Mouse (Mus musculus) midbrain, postnatal 0 days (tissue): ENCODE data around the gene Mon2. TPM values are rescaled to one million over a fixed set of nuclear protein-coding genes. Genes with fewer than 3 reads are reported as not detected.

Experiments used
- ATAC-seq: fragments of 200-750 bp; cut with Nextera tagmentation; 2 replicates; pipeline ENCODE4 v1.8.0; 2017; ENCODE audit warnings: moderate number of reproducible peaks, mild to moderate bottlenecking, moderate TSS enrichment, moderate library complexity; ENCODE audit not compliant: low FRiP score
- DNase-seq: peaks from one replicate; pipeline ENCODE4 v3.0.0-alpha.2; 2015; ENCODE audit warnings: low spot score
- H3K27ac ChIP-seq: fragments of 300-500 bp; sonication (generic); 2 replicates; pipeline ENCODE4 v1.5.1; 2014; ENCODE audit warnings: low read depth, mild to moderate bottlenecking, low read length, mixed read lengths
- H3K27me3 ChIP-seq: fragments of 300-500 bp; sonication (generic); 2 replicates; pipeline ENCODE4 v1.6.1; 2014; ENCODE audit warnings: low read length, control low read depth, mixed read lengths; ENCODE audit not compliant: insufficient read depth
- H3K36me3 ChIP-seq: fragments of 300-500 bp; sonication (generic); 2 replicates; pipeline ENCODE4 v1.6.1; 2014; ENCODE audit warnings: low read length, control low read depth, mixed read lengths; ENCODE audit not compliant: insufficient read depth
- H3K4me1 ChIP-seq: fragments of 300-500 bp; sonication (generic); 2 replicates; pipeline ENCODE4 v1.6.1; 2014; ENCODE audit warnings: mild to moderate bottlenecking, control low read depth, antibody characterized with exemption, low read length, mixed read lengths; ENCODE audit not compliant: insufficient read depth
- H3K4me2 ChIP-seq: fragments of 300-500 bp; sonication (generic); 2 replicates; pipeline ENCODE4 v1.6.1; 2014; ENCODE audit warnings: low read depth, mild to moderate bottlenecking, low read length, mixed read lengths; ENCODE audit not compliant: poor library complexity, severe bottlenecking
- H3K4me3 ChIP-seq: fragments of 300-500 bp; sonication (generic); 2 replicates; pipeline ENCODE4 v1.5.1; 2014; ENCODE audit warnings: low read depth, mild to moderate bottlenecking, low read length, moderate library complexity
- H3K9ac ChIP-seq: fragments of 300-500 bp; sonication (generic); replicated peaks from 2 replicates; pipeline ENCODE4 v1.6.1; 2014; ENCODE audit warnings: mild to moderate bottlenecking, low read length, moderate library complexity, mixed read lengths; ENCODE audit not compliant: poor library complexity, severe bottlenecking
- H3K9me3 ChIP-seq: fragments of 300-500 bp; sonication (generic); 2 replicates; pipeline ENCODE4 v1.6.1; 2016; ENCODE audit warnings: low read length, control low read depth
- CTCF ChIP-seq: IDR thresholded peaks from 2 replicates; pipeline ENCODE4 v1.5.1; 2016; ENCODE audit warnings: antibody characterized with exemption, mild to moderate bottlenecking
- WGBS: fragments of 180-500 bp; shearing (Covaris S2); extraction: QIAGEN DNeasy Blood & Tissue Kit; methylation state at CpG from one replicate; pipeline ENCODE4 v1.1.7; 2014; 5-methylcytosine and 5-hydroxymethylcytosine counted together
- polyA plus RNA-seq: library from polyadenylated mRNA; unstranded; fragments of >200 nt; fragmentation: Nextera tagmentation; extraction: Ambion mirVana; gene quantifications from 2 replicates; pipeline ENCODE4 v1.2.1, GENCODE M21; 2015
- total RNA-seq: library from RNA; depleted of rRNA; stranded (reverse); fragments of >200 nt; gene quantifications from 2 replicates; pipeline ENCODE4 v1.2.3, GENCODE M21; 2014; rRNA removed

Mon2 gene
- total RNA-seq, result 46.0 and 54.0 TPM in 2 replicates
- polyA plus RNA-seq, result 11.2 and 16.8 TPM in 2 replicates

- no peaks in the 10 kb centered on the region for H3K36me3 ChIP-seq
- no peaks in the 10 kb centered on the region for H3K27me3 ChIP-seq
- peak within 1 kb of the TSS; percentile 95 for H3K4me3 ChIP-seq
- DNase-seq (peak; percentile 98), ATAC-seq (peak; percentile 99)
- H3K9ac ChIP-seq, result peak within 1 kb of the TSS; percentile 86
- no peaks in the 10 kb centered on the region for H3K9me3 ChIP-seq
- peak within 1 kb of the TSS; percentile 60 for H3K4me2 ChIP-seq
- no peak for TF ChIP-seq CTCF
- under 1% methylated on average over 52 of the region's 58 CpGs for WGBS
- peaks cover 7% of the 10 kb centered on the region for H3K4me1 ChIP-seq
- peak within 1 kb of the TSS; percentile 82 for H3K27ac ChIP-seq
Observed at GRCm38 (mm10) chr10:123076245-123077023, at the start of gene Mon2. Mon2 (minus strand) TSS chr10:123076505.

DNA sequence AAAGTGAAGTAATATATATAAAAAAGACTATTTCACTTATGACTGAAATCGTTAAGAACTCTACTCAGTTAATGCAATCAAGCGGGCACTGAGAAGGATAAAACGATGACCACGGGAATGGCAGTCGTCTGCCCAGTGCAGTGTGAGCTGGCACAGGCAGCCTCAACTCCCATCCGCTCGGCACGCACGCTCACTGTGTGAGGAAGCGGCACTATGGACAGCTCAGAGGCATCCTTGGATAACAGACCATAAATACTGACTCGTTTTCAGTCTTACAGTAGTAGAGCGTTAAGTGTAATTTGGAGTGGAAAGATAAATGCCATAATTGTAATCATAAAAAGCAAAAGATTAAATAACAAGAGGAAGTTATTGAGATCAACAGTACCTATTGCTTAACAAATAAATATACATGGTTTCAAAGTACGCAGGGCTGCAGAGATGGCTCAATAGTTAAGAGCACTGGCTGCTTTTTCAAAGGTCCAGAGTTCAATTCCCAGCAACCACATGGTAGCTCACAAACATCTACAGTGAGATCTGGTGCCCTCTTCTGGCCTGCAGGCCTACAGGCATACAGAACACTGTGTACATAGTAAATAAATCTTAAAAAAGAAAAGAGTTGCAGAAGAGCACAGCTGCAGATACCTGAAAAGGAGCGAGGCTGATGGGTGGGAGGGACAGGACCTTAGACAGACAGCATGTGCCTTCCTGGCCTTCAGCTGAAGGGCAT is 44.5 kb upstream of the Mon2 start:
- H3K27ac ChIP-seq, result no peak overlapping the region
- no peaks in the 10 kb centered on the region for H3K27me3 ChIP-seq
- no peak for DNase-seq
- no peak overlapping the region for H3K4me3 ChIP-seq
- no peaks in the 10 kb centered on the region for H3K4me1 ChIP-seq
- ATAC-seq, result no peak
- no peak overlapping the region for H3K4me2 ChIP-seq
- no peaks in the 10 kb centered on the region for H3K9me3 ChIP-seq
- peak; percentile 44 for TF ChIP-seq CTCF
- H3K9ac ChIP-seq, result no peak overlapping the region
- WGBS, result 96% methylated on average over 14 of the region's 14 CpGs
- peaks cover 62% of the 10 kb centered on the region for H3K36me3 ChIP-seq

DNA sequence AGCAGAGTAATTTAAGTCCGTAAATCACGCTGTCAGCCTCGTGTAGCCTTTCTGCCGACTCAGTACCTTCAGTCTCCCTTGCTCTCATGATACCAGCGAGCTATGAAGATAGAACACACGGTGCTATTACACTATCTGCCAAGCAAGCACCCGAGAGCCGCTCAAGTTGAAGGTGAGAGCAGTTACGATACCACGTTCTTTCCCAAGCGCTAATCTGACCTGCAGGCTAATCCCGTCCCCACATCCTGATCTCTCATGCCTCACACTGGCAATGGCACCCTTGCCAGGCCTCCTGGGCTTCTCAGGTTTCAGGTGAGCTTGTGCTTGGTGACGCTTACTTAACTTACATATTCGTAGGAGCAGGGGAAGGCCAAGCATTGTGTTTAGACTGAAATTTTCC is 40.6 kb upstream of the Mon2 start:
- no peak for DNase-seq

GRCm38 (mm10) chr10:123113466-123113865 is 37.2 kb upstream of the Mon2 start:
- H3K9ac ChIP-seq, result no peak overlapping the region
- no peak for TF ChIP-seq CTCF
- H3K4me2 ChIP-seq, result no peak overlapping the region
- no peaks in the 10 kb centered on the region for H3K9me3 ChIP-seq
- no peaks in the 10 kb centered on the region for H3K4me1 ChIP-seq
- WGBS, result 96% methylated on average over 8 of the region's 8 CpGs
- no peak for ATAC-seq
- no peaks in the 10 kb centered on the region for H3K27me3 ChIP-seq
- H3K27ac ChIP-seq, result no peak overlapping the region
- DNase-seq, result no peak
- H3K4me3 ChIP-seq, result no peak overlapping the region
- H3K36me3 ChIP-seq, result peaks cover 31% of the 10 kb centered on the region

More for the DNA sequence above, 40.6 kb upstream of the Mon2 start:
- Histone ChIP-seq H3K9me3 (no peaks in the 10 kb centered on the region), H3K4me3 (no peak overlapping the region), H3K4me2 (no peak overlapping the region), H3K36me3 (peaks cover 44% of the 10 kb centered on the region), H3K9ac (no peak overlapping the region), H3K4me1 (no peaks in the 10 kb centered on the region), H3K27ac (no peak overlapping the region), H3K27me3 (no peaks in the 10 kb centered on the region)
- no peak for ATAC-seq
- no peak for TF ChIP-seq CTCF
- 91% methylated on average over 14 of the region's 14 CpGs for WGBS

DNA sequence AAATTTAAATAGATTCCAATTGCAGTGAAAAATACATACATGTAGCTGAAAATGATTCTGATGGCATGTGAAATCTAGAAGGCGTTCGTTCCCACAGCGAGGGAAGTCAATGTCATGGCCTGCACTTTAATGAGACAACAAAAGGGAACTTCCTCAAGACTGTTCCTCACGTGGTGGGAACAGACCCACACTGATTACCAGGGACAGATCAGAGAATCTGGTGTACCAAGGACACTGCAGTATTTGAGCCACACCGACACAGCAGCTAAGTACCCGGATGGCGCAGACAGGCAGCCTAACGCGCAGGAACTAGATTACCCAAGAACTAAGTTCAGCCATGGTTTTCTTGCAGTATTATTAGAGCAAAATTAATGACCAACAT is 36.5 kb upstream of the Mon2 start:
- no peak for TF ChIP-seq CTCF
- Histone ChIP-seq H3K4me3 (no peak overlapping the region), H3K4me2 (no peak overlapping the region), H3K4me1 (no peaks in the 10 kb centered on the region), H3K9ac (no peak overlapping the region), H3K9me3 (no peaks in the 10 kb centered on the region), H3K36me3 (peaks cover 28% of the 10 kb centered on the region), H3K27ac (no peak overlapping the region), H3K27me3 (no peaks in the 10 kb centered on the region)
- ATAC-seq, result no peak
- no peak for DNase-seq
- 91% methylated on average over 9 of the region's 9 CpGs for WGBS
